Mouse (Mus musculus) large intestine, adult 2 months (tissue): ENCODE data around the gene Rasef. TPM values are rescaled to one million over a fixed set of nuclear protein-coding genes. Genes with fewer than 3 reads are reported as not detected.
"Not testable (repeated sequence)": the region's sequence is repeated elsewhere in the genome, so short reads cannot be mapped to it uniquely, and the experiment has no call there.

Source experiments
- DNase-seq: peaks from one replicate; pipeline ENCODE4 v3.0.0-alpha.2; 2012; ENCODE audit warnings: low read depth, low spot score
- WGBS: fragments of 180-500 bp; shearing (Covaris S2); methylation state at CpG from one replicate; pipeline ENCODE4 v1.1.7; 2018; 5-methylcytosine and 5-hydroxymethylcytosine counted together
- polyA plus RNA-seq: library from polyadenylated mRNA; depleted of rRNA; stranded (reverse); fragments of >200 nt; gene quantifications from 2 replicates; pipeline ENCODE4 v1.2.3, GENCODE M21; 2012; rRNA removed

Rasef gene
- polyA plus RNA-seq = 3.6 and 6.3 TPM in 2 replicates

GRCm38 (mm10) chr4:73790260-73791185, at the start of gene Rasef:
Rasef (minus strand) TSS chr4:73790994.
- 3% methylated on average over 87 of the region's 87 CpGs for WGBS
- no peak for DNase-seq

GRCm38 (mm10) chr4:73826587-73826986, 35.8 kb upstream of the Rasef start:
- 35% methylated on average over 3 of the region's 3 CpGs for WGBS
- peak; percentile 27 for DNase-seq

GRCm38 (mm10) chr4:73791186-73791540, 369 bp upstream of the Rasef start:
- 13% methylated on average over 3 of the region's 3 CpGs for WGBS
- no peak for DNase-seq

GRCm38 (mm10) chr4:73789534-73789933, 1.3 kb downstream of the Rasef start:
- 19% methylated on average over 6 of the region's 6 CpGs for whole genome bisulfite sequencing
- no peak for DNase-seq

GRCm38 (mm10) chr4:73788076-73788730, 2.6 kb downstream of the Rasef start:
- no peak for DNase-seq
- WGBS = 44% methylated on average over 7 of the region's 7 CpGs

- WGBS = 29% methylated on average over 1 of the region's 1 CpGs
- DNase-seq = no peak
Observed at GRCm38 (mm10) chr4:73784147-73784546, 6.6 kb downstream of the Rasef start.

GRCm38 (mm10) chr4:73781061-73781460, 9.7 kb downstream of the Rasef start:
- 61% methylated on average over 3 of the region's 3 CpGs for WGBS

GRCm38 (mm10) chr4:73775266-73775665, 15.5 kb downstream of the Rasef start:
- no peak for DNase-seq
- 59% methylated on average over 2 of the region's 2 CpGs for WGBS

More at GRCm38 (mm10) chr4:73781061-73781460, 9.7 kb downstream of the Rasef start:
- no peak for DNase-seq

- no peak for DNase-seq
- 14% methylated on average over 5 of the region's 5 CpGs for WGBS
Observed at GRCm38 (mm10) chr4:73773831-73774810, 16.7 kb downstream of the Rasef start.

GRCm38 (mm10) chr4:73772028-73772427, 18.8 kb downstream of the Rasef start:
- DNase-seq = no peak

- DNase-seq = no peak
Observed at GRCm38 (mm10) chr4:73770592-73770991, 20.2 kb downstream of the Rasef start.

- no peak for DNase-seq
- WGBS = 74% methylated on average over 3 of the region's 3 CpGs
Observed at GRCm38 (mm10) chr4:73768156-73768555, 22.6 kb downstream of the Rasef start.

- WGBS = 85% methylated on average over 5 of the region's 5 CpGs
- DNase-seq = no peak
Observed at GRCm38 (mm10) chr4:73748219-73748618, 42.6 kb downstream of the Rasef start.

GRCm38 (mm10) chr4:73739439-73739838, 51.4 kb downstream of the Rasef start:
- no peak for DNase-seq
- WGBS = 85% methylated on average over 3 of the region's 3 CpGs

- DNase-seq = peak; percentile 64
Observed at GRCm38 (mm10) chr4:73719819-73720218, 71.0 kb downstream of the Rasef start.

- DNase-seq = no peak
- WGBS = 28% methylated on average over 1 of the region's 1 CpGs
Observed at GRCm38 (mm10) chr4:73718761-73719160, 72.0 kb downstream of the Rasef start.

GRCm38 (mm10) chr4:73683216-73683615, 107.6 kb downstream of the Rasef start, which contains the start of gene Gm428:
Gm428 (plus strand) TSS chr4:73683516.
- DNase-seq = not testable (repeated sequence)
- 98% methylated on average over 2 of the region's 4 CpGs for WGBS

- WGBS = no CpG with 5 or more reads among the region's 4 CpGs
- DNase-seq = not testable (repeated sequence)
Observed at GRCm38 (mm10) chr4:73668054-73668453, 122.7 kb downstream of the Rasef start, which contains the start of gene Gm11239. Gm11239 (plus strand) TSS chr4:73668354.
